In genomic region chr10:43310781-43311392, GRCm38 (mm10) we compare ENCODE assay signal across 11 mouse cellular contexts.
A peak's percentile ranks its signal among the peaks of the same experiment; 100 is the strongest.
DNase-seq lines count a peak whose midpoint lies in the region; ATAC-seq lines count a peak whose summit lies in the region.
"Had no signal": no experiment of that assay in that cellular context is flagged by ENCODE, and none has a peak within 500 bp of the region (broad histone marks: within the 10 kb centered on the region; RNA-seq: fewer than 3 reads in every experiment).

No protein-coding gene starts in this region.

- H3K27me3 ChIP-seq in forebrain, embryonic 15.5 days: no peaks in the 10 kb centered on the region
- no peaks in the 10 kb centered on the region for H3K27me3 ChIP-seq in forebrain, embryonic 10.5 days (ENCODE audit: poor library complexity, severe bottlenecking)
- no peaks in the 10 kb centered on the region for H3K27me3 ChIP-seq in intestine, embryonic 16.5 days (replicated peaks; ENCODE audit: control insufficient read depth, insufficient read depth, low read length)
- H3K27me3 ChIP-seq: midbrain, embryonic 13.5 days had no signal

- WGBS in forebrain, embryonic 15.5 days: 25% methylated on average over 10 of the region's 10 CpGs
- 80% methylated on average over 10 of the region's 10 CpGs for WGBS in forebrain, embryonic 10.5 days
- WGBS in intestine, embryonic 16.5 days: 50% methylated on average over 10 of the region's 10 CpGs

- no peak overlapping the region for H3K4me2 ChIP-seq in forebrain, embryonic 15.5 days (replicated peaks)
- H3K4me2 ChIP-seq in intestine, embryonic 16.5 days (ENCODE audit: low read depth, low read length): no peak overlapping the region
- H3K4me2 ChIP-seq: midbrain, embryonic 13.5 days had no signal

- H3K9me3 ChIP-seq in forebrain, embryonic 15.5 days: no peaks in the 10 kb centered on the region
- H3K9me3 ChIP-seq in forebrain, embryonic 10.5 days: no peaks in the 10 kb centered on the region
- no peaks in the 10 kb centered on the region for H3K9me3 ChIP-seq in intestine, embryonic 16.5 days (ENCODE audit: control insufficient read depth, low read length)
- H3K9me3 ChIP-seq: midbrain, embryonic 13.5 days had no signal

- no peak overlapping the region for H3K27ac ChIP-seq in forebrain, embryonic 15.5 days (replicated peaks)
- no peak overlapping the region for H3K27ac ChIP-seq in forebrain, embryonic 10.5 days
- H3K27ac ChIP-seq in intestine, embryonic 16.5 days (ENCODE audit: low read length): peak overlapping the region; percentile 3; the same call in 1 of the 2 replicates
- H3K27ac ChIP-seq: midbrain, embryonic 13.5 days had no signal

- intact Hi-C loops in left cerebral cortex, postnatal 10 days (cut with DNase I): no loop called here

- peak; percentile 51 for ATAC-seq in forebrain, embryonic 15.5 days (replicated peaks)
- peak; percentile 54 for ATAC-seq in intestine, embryonic 16.5 days
- no peak for ATAC-seq in activated CD4-positive, CD25-positive, alpha-beta regulatory T cell, adult 4 months
- ATAC-seq: midbrain, embryonic 13.5 days had no signal

- no peak overlapping the region for H3K4me3 ChIP-seq in forebrain, embryonic 15.5 days
- no peak overlapping the region for H3K4me3 ChIP-seq in forebrain, embryonic 10.5 days
- H3K4me3 ChIP-seq in intestine, embryonic 16.5 days (ENCODE audit: low read length): no peak overlapping the region
- H3K4me3 ChIP-seq: midbrain, embryonic 13.5 days had no signal

- no peaks in the 10 kb centered on the region for H3K36me3 ChIP-seq in forebrain, embryonic 15.5 days
- no peaks in the 10 kb centered on the region for H3K36me3 ChIP-seq in forebrain, embryonic 10.5 days (replicated peaks)
- H3K36me3 ChIP-seq in intestine, embryonic 16.5 days (ENCODE audit: control insufficient read depth, insufficient read depth, low read length): no peaks in the 10 kb centered on the region
- H3K36me3 ChIP-seq: midbrain, embryonic 13.5 days had no signal

- peaks cover 35% of the 10 kb centered on the region for H3K4me1 ChIP-seq in forebrain, embryonic 15.5 days
- peaks cover 13% of the 10 kb centered on the region; the same call in 1 of the 2 replicates for H3K4me1 ChIP-seq in forebrain, embryonic 10.5 days
- peaks cover 16% of the 10 kb centered on the region for H3K4me1 ChIP-seq in intestine, embryonic 16.5 days (ENCODE audit: control insufficient read depth, insufficient read depth, low read length)

- no peak overlapping the region for H3K9ac ChIP-seq in forebrain, embryonic 15.5 days (replicated peaks)
- H3K9ac ChIP-seq in intestine, embryonic 16.5 days (ENCODE audit: low read depth, low read length): no peak overlapping the region
- H3K9ac ChIP-seq: midbrain, embryonic 13.5 days had no signal

- no peak for DNase-seq in forebrain, embryonic 10.5 days (ENCODE audit: extremely low spot score, low spot score)
- DNase-seq in 3134 (ENCODE audit: extremely low read depth, insufficient read length, low spot score): peak; percentile 18
- DNase-seq in adrenal gland, postnatal 36 days: peak; percentile 60 to 66
- no peak for DNase-seq in embryo, embryonic 9.5 days (ENCODE audit: extremely low spot score)
- no peak for DNase-seq in left cerebral cortex, postnatal 10 days (ENCODE audit: extremely low spot score in 1 of 2, low spot score in 2 of 2)
- DNase-seq: gastrocnemius, postnatal 10 days; right cerebral cortex, postnatal 4 days had no signal

Comparison
In these comparisons a context has a peak if more than half of its experiments do, and no peak if none do; other contexts are left out.
1. DNase-seq: peak in 3134 (single experiment) and adrenal gland, postnatal 36 days (2 of 2); none in forebrain, embryonic 10.5 days (single experiment), embryo, embryonic 9.5 days (single experiment) and left cerebral cortex, postnatal 10 days (0 of 2).